Mouse (Mus musculus): ENCODE results near the gene Usp8.

- TF ChIP-seq CTCF (IDR thresholded peaks at IDR 0.05; ENCODE audit: low read depth) (no peak), EP300 (IDR thresholded peaks at IDR 0.05; ENCODE audit: low read depth) (no peak)
Measured at GRCm38 (mm10) chr2:126676122-126676515, 31.0 kb upstream of the Usp8 start, which contains the start of gene Gabpb1.

Measured in heart, postnatal 0 days (tissue).